Mouse (Mus musculus): ENCODE data around the gene Sgf29.

Gene Sgf29

GRCm38 (mm10) chr7:126708175-126708952 is 59.3 kb downstream of the Sgf29 start:
- no peak for DNase-seq

GRCm38 (mm10) chr7:126710266-126710665 is 61.2 kb downstream of the Sgf29 start:
- DNase-seq = no peak

GRCm38 (mm10) chr7:126711910-126712309 is 62.8 kb downstream of the Sgf29 start:
- no peak for DNase-seq

GRCm38 (mm10) chr7:126715679-126716078 is 66.6 kb downstream of the Sgf29 start:
- no peak for DNase-seq

GRCm38 (mm10) chr7:126717566-126717965 is 68.5 kb downstream of the Sgf29 start:
- no peak for DNase-seq

GRCm38 (mm10) chr7:126718787-126719337 is 69.8 kb downstream of the Sgf29 start:
- no peak for DNase-seq

GRCm38 (mm10) chr7:126721635-126722034 is 72.5 kb downstream of the Sgf29 start:
- DNase-seq = no peak

Data from right cerebral cortex, postnatal 14 days (tissue).